Mouse (Mus musculus): ENCODE results near the gene Bcar1.

The Bcar1 gene

GRCm38 (mm10) chr8:111743792-111744696 is at the start of gene Bcar1:
TSS of gene Bcar1 (minus strand) at chr8:111743809.
- DNase-seq (ENCODE audit: low spot score): peak; percentile 90

GRCm38 (mm10) chr8:111789639-111790038 is 46.0 kb upstream of the Bcar1 start:
- no peak for DNase-seq (ENCODE audit: low spot score)

DNA sequence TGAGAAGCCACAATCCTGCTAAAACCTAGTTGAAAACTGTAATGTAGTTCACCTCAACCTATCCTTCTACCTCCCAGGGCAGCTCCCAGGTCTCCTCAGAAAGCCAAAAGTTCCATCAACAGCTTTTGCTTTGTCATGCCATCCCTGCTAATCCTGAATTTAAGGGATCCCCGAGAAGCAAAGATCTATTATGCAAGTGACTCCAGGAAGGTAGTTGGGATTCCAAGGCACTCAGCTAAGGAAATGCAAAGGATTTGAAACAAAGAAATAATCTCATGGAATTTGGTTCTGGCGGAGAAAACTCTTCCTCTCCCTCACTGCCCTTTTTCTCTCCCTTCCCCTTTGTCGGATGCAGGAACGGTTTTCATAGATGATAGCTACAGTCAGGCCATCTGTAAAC is 45.6 kb upstream of the Bcar1 start:
- DNase-seq (ENCODE audit: low spot score): no peak

GRCm38 (mm10) chr8:111788497-111788896 is 44.9 kb upstream of the Bcar1 start:
- no peak for DNase-seq (ENCODE audit: low spot score)

DNA sequence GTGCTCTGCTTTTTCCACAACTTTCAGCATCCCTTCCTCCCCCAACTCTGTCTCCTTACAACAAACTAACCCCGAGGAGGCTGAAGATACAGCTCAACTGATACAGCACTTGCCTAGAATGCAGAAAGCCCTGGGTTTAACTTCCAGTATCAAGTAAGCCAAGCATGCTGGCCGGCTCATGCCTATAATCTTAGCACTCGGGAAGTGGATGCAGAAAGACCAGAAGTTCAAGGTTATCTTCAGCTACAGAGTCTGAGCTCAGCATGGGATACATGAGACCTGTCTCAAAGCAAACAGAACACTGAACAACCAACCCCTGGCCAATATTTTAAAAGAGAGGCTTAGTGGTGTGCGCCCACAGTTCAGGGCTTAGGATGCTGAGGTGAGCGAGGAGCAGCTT is 44.5 kb upstream of the Bcar1 start:
- no peak for DNase-seq (ENCODE audit: low spot score)

- DNase-seq (ENCODE audit: low spot score): no peak
Observed at GRCm38 (mm10) chr8:111787683-111788082, 44.1 kb upstream of the Bcar1 start.

DNA sequence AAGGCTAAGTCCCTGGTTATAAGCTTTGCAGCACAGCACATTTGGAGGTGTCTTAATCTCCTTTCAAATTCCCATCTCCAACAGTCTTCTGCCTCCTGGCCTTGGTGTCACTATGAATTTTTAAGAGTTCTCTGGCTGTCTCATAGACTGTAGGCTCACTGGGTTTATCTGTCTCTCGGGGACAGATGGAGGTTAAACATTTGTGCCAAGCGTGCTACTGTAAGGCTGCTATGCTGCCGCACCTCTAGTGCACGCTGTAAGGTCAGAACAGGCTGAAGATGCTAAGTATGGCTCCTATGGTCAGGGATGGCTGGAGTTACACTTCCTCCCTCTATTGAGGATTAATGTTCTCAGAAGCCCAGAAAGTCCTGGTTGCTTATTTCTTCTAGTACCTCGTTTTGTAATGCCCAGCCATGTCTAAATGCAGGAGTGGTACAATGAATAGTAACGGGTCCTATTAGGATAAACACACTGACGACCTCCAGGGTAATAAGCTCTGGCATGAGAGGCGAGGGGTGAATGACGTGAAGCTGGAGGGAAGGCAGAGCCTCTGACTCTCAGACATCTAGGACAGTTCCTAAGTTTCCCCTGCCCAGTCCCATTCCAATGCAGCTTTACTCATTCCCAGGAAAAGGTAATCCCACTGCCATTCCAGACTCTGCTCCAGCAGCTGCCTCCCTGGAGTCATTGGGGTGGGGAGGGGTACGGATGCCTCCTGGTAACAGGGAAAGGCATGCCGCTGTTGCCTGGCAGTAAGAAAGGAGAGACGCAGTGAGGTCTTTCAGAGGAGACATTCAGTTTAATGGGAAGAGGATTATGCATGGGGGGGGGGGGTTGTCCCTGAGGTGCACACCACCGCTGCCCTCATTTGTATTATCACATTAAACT is 43.3 kb upstream of the Bcar1 start:
- DNase-seq (ENCODE audit: low spot score): no peak

GRCm38 (mm10) chr8:111786116-111786515 is 42.5 kb upstream of the Bcar1 start:
- no peak for DNase-seq (ENCODE audit: low spot score)

GRCm38 (mm10) chr8:111782671-111783394 is 39.2 kb upstream of the Bcar1 start:
- no peak for DNase-seq (ENCODE audit: low spot score)

- DNase-seq (ENCODE audit: low spot score): no peak
Observed at GRCm38 (mm10) chr8:111782161-111782560, 38.6 kb upstream of the Bcar1 start.

DNA sequence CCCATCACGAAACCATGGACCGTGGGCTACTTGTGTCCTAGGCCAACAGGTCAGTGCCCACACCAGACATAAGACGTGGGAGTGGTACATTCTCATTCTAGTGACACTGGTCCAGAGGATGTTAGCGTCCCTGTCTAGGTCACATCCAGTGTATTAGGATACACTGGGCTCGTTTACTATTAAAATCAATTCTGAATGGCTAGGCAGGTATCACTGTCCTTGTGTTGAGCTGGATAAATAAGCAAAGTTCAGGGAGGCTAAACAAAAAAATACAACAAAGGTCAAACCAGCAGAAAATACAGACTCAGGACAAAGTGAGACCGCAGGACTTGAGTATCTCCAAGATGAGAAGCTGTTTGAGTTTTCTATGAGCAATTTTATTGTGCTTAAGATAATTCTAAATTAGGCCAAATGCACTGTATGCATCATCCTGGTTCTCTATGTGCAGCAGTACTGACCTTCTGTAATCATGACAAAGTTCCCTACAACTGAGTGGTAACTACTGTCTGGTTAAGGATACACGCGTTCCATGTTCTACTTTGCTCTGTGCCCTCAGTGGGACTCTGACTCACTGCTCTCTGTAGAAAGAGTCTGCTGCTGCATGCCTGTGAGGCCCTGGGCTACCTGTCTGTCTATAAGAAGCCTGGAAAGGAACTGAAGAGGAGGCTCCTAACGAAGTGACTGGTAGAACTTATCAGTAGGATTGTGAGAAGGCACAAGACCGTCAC is 37.3 kb upstream of the Bcar1 start:
- no peak for DNase-seq (ENCODE audit: low spot score)

- no peak for DNase-seq (ENCODE audit: low spot score)
Observed at GRCm38 (mm10) chr8:111779690-111780089, 36.1 kb upstream of the Bcar1 start.

DNA sequence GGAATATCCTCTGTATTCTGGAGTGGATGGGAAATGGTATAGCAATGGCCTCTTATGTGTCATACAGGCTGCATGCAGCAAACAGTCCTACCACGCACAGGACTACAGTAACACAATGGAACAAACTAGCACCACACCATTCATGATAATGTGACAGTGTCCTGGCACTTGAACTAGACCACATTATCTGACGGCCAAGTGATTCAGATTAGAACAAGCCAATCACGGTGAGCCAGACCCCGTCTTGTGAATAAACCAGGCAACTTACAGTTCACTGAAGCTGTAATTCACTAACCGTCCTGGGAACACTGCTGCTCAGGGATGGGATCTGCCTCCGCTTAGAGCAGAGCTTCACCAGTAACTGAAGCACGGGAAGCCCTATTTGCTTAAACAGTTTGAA is 35.2 kb upstream of the Bcar1 start:
- no peak for DNase-seq (ENCODE audit: low spot score)

- no peak for DNase-seq (ENCODE audit: low spot score)
Observed at GRCm38 (mm10) chr8:111776492-111776891, 32.9 kb upstream of the Bcar1 start.

GRCm38 (mm10) chr8:111775766-111776165 is 32.2 kb upstream of the Bcar1 start:
- no peak for DNase-seq (ENCODE audit: low spot score)

- DNase-seq (ENCODE audit: low spot score): no peak
Observed at GRCm38 (mm10) chr8:111773476-111773875, 29.9 kb upstream of the Bcar1 start.

GRCm38 (mm10) chr8:111773057-111773456 is 29.4 kb upstream of the Bcar1 start:
- DNase-seq (ENCODE audit: low spot score): no peak

- DNase-seq (ENCODE audit: low spot score): no peak
Observed at GRCm38 (mm10) chr8:111772083-111772482, 28.5 kb upstream of the Bcar1 start.

DNA sequence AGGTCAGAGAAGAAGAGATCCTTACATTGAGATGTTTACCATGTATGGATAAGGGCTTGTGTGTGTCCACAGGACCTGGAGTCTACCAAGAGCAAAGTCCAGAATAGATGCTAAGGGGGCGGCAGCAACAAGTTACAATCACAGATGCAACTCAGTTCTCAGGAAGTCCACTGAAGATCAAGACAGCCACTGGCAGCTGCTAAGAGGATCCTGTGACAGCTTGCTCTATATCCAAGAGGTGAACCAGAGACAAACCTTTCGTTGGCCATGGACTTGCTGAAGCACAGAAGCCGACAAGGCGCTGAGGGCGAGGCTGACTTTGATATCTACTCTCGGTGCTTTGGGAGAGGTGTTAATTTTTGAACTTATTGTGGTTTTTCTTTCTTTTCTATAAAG is 28.0 kb upstream of the Bcar1 start:
- no peak for DNase-seq (ENCODE audit: low spot score)

GRCm38 (mm10) chr8:111770958-111771624 is 27.5 kb upstream of the Bcar1 start:
- no peak for DNase-seq (ENCODE audit: low spot score)
